Mouse (Mus musculus) MN1 (cell line): ENCODE results near the gene 4930518I15Rik.
"Not testable (repeated sequence)": the region's sequence is repeated elsewhere in the genome, so short reads cannot be mapped to it uniquely, and the experiment has no call there.

ENCODE experiments used
- DNase-seq: peaks from one replicate; pipeline ENCODE4 v3.0.0-alpha.2; 2016; ENCODE audit warnings: low spot score

Gene 4930518I15Rik

DNA sequence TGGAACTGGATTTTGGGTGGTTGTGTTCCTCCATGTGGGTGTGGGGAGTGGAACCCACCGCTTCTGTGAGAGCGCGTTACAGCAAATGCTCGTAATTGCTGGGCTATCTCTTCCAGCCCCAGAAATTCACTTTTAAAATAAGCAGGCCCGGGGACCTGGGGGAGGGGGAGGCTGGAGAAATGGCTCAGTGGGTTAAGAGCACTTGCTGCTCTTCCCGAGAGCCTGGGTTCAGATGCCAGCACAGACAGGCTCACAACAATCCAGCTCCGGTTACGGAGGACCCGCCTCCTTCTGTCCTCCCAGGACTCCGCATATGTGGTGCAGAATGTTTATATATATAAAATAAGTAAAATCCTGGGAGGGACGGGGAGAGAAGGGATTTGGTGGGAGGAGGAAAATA lies 15.0 kb downstream of the 4930518I15Rik start:
- DNase-seq = peak; percentile 21

DNA sequence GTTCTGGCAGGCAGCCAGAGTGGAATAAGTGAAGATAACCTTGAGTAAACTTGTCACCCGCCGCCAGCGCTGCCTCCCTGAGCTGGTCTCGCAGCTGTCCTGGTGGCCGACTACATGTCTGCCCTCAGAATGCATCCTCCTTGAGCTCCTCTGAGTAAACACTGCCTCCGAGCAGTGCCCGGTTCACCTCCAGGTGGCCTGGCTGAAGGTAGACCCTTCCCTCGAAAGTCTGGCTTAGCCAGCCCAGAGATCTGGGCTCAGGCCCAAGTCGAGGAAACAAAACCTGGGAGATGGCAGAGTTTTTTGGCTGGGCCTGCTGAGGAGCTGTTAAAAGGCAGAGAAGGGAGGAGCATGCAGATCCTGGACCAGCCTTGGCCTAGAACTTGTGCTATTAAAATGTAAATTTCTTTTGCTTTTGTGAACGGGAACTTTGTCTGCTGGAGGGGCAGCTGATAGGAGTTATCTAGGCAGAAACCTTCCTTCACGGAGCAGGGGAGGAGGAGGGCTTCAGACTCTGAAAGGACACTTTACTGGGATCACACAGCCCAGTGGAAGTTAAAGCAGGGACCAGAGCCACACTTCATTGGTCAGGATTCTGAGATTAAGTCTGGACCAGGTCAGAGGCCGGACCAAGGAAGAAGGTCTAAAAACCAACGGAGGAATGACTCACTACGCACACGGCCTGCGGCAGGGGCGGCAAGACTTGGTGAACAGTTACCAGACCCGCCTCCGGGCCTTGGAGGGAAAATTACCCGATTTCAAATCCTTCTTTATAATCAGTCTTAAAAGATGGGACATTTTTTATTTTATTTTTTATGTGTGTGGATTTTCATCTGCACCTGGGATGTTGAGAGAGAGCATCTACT lies 15.7 kb downstream of the 4930518I15Rik start:
- DNase-seq = peak; percentile 61

DNA sequence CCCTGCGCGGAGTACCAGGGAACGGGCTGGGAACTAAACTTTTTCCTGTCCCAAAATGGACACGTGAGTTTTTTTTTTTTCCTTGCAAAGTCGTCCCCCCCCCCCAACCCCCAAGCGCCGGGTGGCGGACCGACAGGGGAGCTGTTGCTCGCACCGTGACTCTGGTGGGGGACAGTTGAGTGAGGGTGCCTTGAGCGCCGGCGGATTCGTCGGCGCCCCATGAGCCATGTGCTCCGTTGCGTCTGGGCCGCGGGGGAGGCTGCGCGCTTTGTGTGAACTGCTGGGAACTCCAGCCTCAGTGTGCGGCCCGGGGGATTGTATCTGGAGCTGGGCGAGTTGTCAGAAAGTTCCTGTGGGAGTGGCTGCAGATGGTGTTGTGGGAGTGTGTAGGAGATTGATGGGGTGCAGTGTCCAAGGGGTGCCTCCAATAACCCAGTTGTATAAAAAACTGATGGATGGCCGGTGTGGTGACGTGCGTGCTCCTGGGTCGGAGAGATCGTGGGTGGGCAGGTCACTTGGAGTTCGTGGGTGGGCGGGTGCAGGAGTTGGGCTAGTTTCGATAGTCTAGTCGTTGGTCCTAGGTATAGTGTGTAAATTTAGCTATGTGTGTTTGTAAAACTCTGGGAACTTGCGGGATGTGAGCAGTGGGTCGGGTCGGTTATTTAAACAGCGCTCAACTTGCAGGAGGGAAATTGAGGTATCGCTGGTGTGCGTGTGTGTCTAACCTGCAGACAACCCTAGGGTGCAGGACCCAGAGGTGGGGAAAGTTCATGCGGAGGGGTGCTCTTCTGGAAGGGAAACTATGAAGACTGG lies 16.5 kb downstream of the 4930518I15Rik start:
- peak; percentile 59 for DNase-seq

DNA sequence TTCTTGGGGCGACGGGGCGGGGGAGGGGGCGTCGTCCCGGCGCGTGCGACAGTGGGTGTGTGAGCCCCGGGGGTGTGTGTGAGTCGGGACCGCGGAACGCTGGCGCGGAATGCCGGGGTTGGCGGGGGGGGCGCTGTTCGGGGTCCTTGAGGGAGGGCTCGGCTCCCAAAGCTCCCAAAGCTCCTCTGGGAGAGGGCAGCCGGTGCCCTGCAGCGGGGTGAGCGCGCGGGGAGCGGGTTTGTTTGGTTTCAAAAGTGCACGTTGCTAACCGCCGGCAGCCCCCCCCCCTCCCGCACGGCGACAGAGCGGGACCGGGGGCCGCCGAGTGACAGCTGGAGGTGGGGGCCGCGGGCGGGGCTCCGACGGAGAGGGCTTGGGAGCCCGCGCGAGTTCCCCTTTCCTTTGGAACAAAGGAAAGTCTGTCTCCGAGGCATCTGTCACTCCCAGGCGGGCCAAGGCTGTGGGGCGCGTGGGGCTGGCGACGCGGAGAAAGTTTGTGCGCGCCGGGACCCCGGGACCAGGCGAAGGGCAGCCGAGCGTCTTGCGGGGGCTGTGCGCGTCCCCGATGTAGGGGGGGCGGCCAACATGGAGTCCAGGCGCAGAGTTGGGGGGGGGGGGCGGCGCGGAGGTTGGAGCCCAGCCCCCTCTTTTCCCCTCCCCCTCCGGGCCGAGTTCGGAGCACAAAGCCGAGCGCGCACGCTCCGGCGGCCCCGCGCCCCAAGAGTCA lies 17.3 kb downstream of the 4930518I15Rik start:
- DNase-seq = peak; percentile 37

DNA sequence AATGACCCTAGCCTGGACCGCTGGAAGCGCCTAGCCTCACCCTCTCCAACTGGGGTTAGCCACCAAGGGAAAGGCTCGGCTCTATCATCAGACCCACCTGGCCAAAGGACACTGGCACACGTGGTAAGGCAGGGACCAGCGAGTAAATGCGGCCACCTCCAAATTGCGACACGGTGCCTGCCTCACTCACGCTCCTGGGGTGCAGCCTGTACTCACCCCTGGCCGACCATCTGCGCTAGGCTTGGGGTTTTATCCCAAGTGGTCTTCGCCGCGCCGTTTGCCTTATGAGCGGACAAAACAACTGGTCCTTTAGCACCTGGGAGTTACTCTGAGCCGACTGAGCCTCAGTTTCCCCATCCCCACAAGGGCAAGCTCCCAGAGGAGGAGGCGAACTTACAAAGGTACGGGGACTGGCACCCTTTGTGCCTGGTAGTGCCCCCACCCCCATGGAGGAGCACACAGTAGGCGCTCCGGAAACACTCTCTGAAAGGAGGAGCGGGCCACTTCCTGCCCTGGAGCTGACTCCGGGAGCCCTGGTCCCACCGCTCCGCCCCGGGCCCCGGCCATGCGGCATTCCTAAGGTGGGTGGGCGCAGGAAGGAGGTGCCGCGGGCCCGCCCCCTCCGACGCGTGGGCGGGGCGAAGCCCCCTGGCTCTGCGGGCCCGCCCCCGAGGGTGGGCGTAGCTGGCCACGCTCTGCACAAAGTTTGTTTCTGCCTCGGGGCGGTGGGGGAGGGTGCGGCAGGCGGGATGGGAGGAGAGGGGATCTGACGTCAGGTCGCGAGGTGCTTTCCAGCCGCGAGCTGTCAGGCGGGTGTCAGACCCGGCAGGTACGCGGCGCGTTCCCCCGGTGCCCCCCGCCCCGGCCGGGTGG lies 18.2 kb downstream of the 4930518I15Rik start, which contains the start of gene Tgif2:
Tgif2 (plus strand) TSS at position 689 of the 873 bp plus-strand sequence.
- peak; percentile 19 for DNase-seq

DNA sequence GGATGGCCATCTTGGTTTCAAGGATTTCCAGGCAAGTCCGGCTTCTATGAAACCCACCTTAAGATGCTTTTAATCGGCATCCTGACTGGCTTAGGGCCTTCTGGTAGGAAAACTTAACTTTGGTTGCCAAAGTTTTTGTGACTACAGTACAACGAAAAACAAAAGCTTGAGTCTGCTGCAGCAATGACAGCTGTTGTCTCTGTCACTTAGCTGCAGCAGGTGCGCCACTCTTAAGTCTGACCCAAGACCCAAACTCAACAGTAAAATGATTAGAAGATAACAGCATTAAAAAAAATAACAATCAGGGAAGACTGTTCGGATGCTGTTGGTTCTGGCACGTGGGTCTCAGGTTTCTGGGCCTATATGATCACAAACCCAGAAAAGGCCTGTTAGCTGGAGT lies 18.9 kb downstream of the 4930518I15Rik start:
- DNase-seq = no peak

DNA sequence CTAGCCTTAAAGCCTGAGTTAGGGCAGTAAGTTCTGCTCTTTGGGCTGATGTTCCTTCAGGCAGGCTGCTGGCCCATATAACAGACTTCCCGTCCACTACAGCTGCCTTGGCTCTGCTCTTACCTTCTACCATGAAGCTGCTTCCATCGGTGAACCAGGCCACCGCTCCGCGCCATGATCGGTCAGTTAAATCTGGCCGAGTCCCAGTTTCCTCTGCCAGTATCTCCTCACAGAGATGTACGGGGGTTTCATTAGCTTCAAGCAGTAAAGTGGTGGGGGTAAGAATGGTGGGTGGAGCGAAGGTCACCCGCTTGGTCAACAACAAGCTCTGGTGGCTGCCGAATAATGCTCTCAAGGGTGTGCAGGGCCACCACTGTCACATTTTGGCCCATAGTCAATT lies 23.4 kb downstream of the 4930518I15Rik start:
- no peak for DNase-seq

DNA sequence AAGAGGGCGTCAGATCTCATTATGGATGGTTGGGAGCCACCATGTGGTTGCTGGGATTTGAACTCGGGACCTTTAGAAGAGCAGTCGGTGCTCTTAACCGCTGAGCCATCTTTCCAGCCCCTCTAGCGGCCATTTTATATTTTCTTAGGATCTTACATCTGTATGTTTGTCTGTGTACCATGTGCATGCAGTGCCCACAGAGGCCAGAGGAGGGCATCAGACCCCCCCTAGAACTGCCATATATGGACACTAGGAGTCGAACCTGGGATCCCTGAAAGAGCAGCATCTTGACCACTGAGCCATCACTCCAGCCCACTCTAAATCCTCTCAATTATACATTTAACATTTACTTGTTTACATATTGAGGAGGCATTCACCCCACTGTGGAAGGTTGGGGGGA lies 32.6 kb downstream of the 4930518I15Rik start:
- DNase-seq = not testable (repeated sequence)

DNA sequence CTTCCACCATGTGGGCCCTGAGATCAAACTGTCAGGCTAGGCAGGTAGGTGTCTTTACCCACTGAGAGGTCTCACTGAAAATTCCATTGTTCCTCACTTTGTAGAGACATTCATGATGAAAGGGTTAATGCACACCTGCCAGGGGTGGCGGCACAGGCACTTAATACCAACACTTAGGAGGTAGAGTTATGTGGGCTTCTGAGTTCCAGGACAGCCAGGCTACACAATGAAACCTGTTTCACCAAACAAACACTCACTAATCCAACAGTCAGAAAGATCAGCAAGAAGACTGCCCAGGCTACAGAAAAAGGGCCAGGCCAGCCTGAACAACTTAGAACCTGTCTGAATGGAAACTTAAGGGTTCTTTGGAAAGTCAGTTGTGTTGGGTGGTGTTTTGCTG lies 41.6 kb downstream of the 4930518I15Rik start:
- DNase-seq = no peak

DNA sequence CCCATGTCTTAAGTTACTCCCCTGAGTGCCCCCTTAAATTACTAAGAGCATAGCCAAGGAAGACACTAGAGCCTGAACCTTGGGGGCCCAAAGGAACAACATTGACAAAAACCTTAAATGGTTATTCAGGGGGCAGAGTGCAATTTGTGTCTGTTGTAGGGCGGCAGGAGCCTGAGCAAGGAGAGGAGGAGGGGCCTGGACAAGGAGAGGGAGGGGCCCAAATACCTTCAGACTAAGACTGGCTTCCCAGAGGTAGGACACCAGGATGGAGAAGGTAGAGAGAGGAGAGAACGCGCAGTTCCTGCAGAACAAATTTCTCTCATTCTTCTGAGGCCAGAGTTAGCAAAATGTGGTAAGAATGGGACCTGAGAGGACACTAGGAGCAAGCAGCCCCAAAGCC lies 42.3 kb downstream of the 4930518I15Rik start:
- no peak for DNase-seq

DNA sequence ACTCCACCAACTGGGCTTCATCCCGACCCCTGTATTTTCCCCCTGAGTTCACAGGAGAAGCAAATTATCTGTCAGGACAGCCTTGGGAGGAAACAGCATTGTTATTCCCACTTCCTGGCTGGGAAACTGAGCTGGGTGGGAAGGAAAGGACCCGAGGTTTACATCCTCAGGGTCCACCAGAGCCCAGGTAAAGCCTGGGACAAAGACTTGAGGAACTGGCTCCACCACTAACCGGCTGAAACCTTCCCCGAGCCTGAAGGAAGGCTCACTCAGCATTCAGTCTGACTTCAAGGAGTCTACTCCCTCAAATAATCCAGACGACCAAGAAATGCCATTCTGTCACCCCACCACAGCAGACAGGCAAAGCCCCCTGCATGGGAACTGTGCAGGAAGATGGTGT lies 42.9 kb downstream of the 4930518I15Rik start:
- no peak for DNase-seq

DNA sequence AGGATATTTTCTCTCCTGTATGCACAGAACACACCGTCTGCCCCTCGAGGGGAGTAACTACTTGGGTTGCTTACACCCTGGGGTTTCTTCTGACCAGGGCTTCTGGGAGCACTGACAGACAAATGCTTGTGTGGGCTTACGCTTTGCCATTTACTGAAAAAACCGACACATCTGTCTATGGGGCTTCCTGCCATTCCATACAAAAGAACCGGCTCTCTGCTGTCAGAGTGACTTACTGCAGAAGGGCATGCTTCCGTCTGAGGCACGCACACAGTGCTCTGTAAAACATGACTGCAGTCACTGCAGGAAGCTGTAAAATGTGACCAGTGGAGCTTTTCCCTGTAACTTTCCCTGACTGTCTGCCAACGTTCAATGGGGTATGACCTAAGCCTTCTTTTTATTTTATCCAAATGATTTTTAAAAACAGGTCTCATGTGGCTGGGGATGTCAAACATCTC lies 43.4 kb downstream of the 4930518I15Rik start:
- DNase-seq = no peak

DNA sequence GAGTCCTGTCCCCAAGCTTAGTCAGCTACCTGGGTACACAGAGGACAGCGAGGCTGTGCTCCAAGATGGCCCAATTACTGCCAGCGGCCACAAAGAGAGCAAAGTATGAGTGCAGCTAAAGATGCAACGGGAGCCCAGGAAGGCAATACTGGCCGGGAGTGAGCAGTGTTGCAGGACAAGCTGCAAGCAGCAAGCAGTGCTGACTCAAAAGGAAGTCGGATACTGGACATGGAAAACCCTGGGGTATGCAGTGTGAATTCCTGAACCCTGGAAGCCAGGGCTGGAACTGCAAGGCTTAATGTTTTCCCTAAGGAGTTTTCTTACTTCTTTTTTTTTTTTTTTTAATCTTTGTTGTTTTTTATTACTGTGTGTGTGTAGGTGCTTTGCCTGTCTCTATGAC lies 46.2 kb downstream of the 4930518I15Rik start:
- no peak for DNase-seq

DNA sequence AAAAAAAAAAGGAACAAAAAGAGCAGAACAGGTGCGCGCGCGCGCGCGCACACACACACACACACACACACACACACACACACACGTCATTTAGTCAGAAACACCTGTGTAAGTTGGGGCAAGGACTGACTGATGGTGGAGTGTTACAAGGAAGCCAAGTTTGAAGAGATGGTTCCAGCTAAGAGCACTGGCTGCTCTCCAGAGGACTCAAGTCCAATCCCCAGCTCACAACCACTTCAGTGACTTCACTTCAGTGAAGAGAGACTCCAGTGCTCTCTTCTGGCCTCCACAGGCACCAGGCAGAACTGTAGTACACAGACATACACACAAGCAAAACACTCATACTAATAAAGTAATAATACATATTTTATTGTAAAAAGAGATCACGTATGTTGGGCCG lies 47.0 kb downstream of the 4930518I15Rik start:
- no peak for DNase-seq

DNA sequence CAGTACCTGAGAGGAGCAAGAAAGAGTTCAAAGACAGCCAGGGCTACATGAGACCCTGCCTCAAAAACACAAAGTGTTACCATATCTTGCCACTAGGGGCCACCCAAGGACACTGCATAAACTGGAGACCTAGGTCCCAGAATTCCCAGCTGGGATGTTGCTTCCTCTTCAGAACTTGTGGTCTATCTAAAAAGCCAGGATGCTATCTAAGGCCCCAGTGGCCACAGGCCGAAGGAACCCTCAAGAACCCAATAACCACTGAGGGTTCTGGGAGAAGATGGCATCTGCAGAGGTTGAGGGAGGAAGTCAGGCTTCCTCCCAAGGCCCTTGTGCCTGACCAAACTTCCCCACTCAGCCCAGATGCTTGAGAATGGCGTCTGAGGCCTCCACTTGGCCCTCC lies 48.2 kb downstream of the 4930518I15Rik start:
- peak; percentile 70 for DNase-seq

DNA sequence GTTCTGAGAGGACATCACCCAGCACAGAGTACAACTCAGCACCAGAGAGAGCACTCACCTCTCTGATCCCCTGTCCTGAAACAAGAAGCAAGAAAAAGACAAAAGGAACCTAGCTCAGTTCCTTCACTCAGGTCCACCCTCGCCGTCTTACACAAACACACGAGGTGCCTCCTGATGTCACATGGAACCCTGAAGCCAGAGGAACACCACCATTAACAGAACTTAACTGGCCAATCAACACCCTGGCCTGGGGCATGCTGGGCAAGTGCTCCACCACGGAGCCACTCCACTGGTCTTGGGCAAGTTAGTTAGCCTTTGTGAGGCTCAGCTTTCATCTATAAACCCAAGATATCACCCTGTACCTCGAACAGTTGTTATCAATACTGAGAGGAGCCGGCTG lies 50.9 kb downstream of the 4930518I15Rik start:
- no peak for DNase-seq
